Mouse (Mus musculus) cerebellum, adult 18-20 months (tissue): ENCODE results near the gene Foxl1.
"Not testable (repeated sequence)": the region's sequence is repeated elsewhere in the genome, so short reads cannot be mapped to it uniquely, and the experiment has no call there.

Experiments used
- DNase-seq, 2 experiments: peaks; one replicate each; pipeline ENCODE4 v3.0.0; 2021

Foxl1 gene

GRCm38 (mm10) chr8:121126191-121126590 is 1.5 kb upstream of the Foxl1 start:
- no peak for DNase-seq

GRCm38 (mm10) chr8:121126694-121127093 is 1.0 kb upstream of the Foxl1 start:
- no peak for DNase-seq

- DNase-seq, result no peak
Observed at GRCm38 (mm10) chr8:121127291-121127701, 444 bp upstream of the Foxl1 start.

DNA sequence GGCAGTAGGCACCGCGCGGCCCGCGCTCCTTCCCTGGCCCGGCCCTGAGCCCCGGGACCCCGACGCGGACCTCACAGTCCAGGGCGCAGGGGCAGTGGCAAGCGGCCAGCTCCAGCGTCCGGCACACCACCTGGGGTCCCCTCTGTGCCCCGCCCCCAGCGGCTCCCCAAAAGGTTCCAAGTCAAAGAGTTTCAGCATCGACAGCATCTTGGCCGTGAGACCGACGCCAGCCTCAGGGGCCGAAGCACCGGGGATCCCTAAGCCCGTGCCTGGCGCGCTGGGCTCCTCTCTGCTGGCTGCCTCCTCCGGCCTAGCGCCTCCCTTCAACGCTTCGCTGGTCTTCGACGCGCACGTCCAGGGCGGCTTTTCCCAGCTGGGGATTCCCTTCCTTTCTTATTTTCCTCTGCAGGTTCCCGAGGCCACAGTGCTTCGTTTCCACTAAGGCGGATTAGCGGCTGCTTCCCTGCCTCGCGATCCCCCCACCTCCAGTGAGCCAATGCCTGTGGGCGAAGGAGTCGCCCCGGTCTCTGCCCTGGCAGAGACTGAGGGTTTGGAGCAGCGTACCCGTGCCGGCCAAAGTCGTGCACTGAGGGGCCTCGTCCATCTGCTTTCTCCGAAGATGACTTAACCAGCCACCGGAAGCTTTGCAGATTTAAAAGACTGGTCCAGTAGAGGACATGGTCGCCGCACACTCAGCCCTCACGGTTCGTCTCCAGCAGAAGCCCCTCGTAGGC is 958 bp downstream of the Foxl1 start:
- no peak for DNase-seq

GRCm38 (mm10) chr8:121129265-121129940 is 1.7 kb downstream of the Foxl1 start:
- DNase-seq, result no peak

GRCm38 (mm10) chr8:121130522-121130921 is 2.8 kb downstream of the Foxl1 start:
- no peak for DNase-seq

DNA sequence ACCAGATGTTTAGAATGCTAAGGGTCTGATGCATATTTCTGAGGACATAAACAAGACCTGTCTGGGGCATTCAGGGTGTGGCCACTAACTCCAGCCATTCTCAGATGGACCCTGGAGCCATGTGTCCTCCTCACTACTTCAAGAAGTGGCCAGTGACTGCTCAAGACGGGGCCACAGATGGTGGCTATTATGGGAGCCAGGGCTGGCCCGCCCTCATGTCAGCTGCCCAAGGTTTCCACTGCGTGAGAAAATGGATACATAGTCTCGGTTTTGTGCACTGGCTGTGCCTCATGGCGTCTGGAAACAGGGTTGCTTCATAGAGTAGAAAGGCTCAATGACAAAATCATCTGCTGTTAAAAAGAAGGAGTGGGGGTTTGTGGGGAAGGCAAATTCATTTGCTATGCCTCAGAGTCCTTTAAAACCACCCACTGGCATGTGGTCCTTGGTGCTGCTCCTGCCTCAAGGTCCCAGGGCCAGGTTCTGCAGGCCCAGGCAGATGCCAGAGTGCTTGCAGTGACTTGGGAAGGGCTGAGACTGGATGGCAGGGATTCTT is 5.3 kb downstream of the Foxl1 start:
- DNase-seq, result no peak

DNA sequence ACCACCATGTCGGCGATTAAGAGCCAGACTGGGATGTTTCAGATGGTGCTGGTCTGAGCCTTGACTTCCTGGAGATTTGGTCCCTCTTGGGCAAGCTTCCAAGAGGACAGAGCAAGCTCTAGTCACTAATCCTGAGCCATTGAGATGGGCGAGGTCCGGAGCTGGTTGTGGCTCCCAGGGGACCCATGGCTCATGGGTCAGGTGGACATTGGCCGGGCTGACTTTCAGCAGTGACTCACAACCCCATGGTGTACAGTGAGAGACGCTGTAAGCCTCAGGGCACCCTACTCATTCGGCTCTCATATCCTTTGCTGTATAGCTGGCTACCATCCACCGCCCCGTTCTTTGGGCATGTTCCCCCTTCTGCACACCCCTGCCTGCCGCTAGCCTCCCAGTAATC is 6.4 kb downstream of the Foxl1 start:
- DNase-seq, result no peak

DNA sequence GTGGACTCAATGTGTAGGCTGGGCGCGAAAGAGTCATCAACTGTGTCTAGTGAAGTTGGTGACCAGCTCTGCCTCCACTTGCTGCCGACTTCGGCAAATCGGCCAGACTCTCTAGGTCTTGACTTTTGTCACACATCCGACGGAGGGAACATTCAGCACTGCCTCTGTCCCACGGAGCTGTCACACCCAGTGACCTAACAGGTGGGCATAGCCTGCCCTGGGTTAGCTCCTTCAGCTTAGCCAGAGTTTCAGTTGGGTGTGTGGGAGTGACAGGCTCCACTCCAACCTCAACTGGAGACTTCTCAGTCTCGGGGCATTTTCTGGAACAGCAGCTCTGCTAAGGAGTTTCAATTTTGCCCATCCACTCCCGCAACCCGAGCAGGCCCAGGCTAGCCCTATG is 6.8 kb downstream of the Foxl1 start:
- no peak for DNase-seq

DNA sequence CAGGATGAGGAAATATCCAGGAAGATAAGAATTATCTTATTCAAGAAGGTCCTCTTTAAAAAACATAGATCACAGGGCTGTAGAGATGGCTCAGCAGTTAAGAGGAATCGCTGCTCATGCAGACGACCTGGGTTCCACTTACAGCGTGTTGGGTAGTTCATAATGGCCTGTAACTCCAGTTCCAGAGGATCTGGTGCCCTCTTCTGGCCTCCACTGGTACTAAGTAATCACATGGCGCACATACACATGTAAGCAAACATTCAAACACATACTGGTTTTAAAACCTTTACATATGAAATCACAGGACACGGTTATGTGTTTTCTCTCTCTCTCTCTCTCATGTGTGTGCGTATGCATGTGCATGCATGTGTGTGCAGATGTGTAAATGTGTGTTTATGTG is 9.1 kb downstream of the Foxl1 start:
- DNase-seq, result no peak

DNA sequence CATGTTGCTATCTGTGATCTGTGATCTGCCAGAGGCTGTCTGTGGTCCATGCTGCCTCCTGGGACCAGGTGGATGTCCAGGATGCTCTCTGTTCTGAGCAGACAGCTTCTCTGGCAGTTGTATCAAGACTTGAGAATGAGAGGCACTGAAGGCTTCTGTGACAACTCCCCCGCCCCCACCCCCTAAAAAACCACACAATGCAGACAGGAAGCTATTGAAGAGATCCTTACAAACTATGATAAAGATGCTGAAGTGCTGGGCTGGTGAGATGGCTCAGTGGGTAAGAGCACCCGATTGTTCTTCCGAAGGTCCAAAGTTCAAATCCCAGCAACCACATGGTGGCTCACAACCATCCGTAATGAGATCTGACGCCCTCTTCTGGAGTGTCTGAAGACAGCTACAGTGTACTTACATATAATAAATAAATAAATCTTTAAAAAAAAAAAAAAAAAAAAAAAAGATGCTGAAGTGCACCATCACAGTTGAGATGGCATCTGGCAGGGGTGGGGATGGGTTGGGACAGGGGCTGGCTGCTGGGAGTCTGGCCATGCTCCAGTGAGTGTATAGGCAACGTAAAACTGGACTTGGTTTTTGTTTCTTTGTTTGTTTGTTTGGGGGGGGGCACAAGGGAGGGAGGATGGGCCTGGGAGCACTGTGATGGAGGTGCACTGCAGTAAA is 17.9 kb downstream of the Foxl1 start:
- DNase-seq, result not testable (repeated sequence)

DNA sequence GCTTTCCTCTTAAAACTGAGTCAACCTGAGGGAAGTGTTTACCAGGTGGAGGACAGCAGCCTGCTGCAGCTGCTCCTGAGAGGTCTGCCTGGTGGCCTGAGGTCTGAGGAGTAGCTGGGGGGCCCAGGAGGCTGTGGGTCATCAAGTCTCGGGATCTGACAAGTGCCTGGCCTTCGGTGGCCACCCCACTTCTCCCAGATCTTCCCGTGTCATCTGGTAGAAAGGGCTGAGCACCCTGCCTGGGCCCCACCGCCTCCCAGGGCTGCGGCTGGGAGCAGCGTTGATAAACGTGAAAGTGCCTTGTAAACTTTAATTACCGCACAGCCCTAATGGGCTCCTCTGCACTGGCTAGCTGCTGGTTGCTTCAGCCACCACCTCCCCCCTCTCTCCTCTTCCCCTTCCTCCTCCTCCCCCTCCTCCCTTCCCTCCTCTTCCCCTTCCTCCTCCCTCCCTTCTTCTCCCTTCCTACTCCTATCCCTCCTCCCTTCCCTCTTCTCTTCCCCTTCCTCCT is 20.9 kb downstream of the Foxl1 start:
- no peak for DNase-seq

GRCm38 (mm10) chr8:121152394-121152793 is 24.7 kb downstream of the Foxl1 start:
- no peak for DNase-seq

GRCm38 (mm10) chr8:121156990-121157491 is 29.3 kb downstream of the Foxl1 start:
- no peak for DNase-seq

GRCm38 (mm10) chr8:121158812-121159211 is 31.1 kb downstream of the Foxl1 start:
- no peak for DNase-seq

GRCm38 (mm10) chr8:121161437-121161836 is 33.7 kb downstream of the Foxl1 start:
- no peak for DNase-seq

GRCm38 (mm10) chr8:121162413-121162812 is 34.7 kb downstream of the Foxl1 start:
- DNase-seq, result no peak

DNA sequence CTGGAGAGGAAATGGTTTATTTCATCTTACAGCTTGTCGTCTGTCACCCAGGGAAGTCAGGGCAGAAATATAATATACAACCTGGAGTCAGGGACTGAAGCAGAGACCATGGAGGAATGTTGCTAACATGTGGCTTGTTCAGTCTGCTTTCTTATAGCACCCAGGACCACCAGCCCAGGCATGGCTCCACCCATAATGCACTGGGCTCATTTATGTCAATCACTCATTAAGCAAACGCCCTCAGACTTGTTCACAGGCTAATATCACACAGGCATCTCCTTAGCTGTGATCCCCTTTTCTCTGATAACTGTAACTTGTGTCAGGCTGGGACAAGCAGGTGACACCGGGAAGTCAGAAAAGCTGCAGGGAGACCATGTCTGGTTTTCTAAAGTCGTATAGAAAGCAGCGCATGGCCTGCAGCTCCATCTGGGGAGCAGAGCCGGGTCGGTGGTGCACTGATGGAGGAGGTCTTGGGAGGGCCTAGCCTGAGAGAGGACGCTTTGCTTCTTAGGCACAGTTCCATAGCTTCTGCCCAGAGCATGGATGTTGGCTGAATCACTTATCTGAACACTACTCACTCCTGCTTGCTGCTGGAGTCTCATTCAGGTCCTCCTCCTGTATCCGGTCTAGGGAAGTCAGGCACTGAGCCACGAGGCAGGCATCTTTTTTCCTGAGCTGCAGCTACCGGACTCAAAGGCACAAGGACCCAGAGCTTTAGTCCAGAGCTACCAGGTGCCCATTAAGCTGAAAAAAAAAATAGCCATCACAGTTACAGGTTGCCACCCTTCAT is 35.4 kb downstream of the Foxl1 start:
- no peak for DNase-seq

GRCm38 (mm10) chr8:121164017-121164469 is 36.3 kb downstream of the Foxl1 start:
- DNase-seq, result no peak

DNA sequence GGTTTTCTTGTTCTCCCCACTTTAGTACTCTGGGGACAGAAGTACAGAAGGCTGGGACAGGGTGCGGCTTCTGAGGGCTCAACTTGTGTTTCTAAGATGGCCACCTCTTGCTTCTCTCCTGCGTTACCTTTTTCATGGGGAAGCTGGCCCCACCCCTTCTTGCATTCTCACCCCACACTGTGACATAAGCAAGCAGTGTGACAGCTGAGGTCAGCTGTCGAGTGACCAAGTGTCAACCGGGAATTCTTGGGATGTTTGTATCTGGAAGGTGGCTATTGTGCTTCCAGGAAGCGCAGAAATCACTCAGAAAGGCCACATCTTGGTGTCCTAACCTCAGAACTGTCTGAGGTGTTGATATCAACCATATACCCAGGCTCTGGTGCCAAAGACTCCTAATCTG is 40.3 kb downstream of the Foxl1 start:
- DNase-seq, result no peak

- DNase-seq, result no peak
Observed at GRCm38 (mm10) chr8:121170116-121170515, 42.4 kb downstream of the Foxl1 start.
